Mouse (Mus musculus) brown adipose tissue, adult 24 weeks (tissue): Measurements from ENCODE around the gene Ttc17. TPM values are rescaled to one million over a fixed set of nuclear protein-coding genes. Genes with fewer than 3 reads are reported as not detected.
A peak's percentile ranks its signal among the peaks of the same experiment; 100 is the strongest.

Experiments
- H3K27ac ChIP-seq: fragments of 200-500 bp; replicated peaks from 2 replicates; pipeline ENCODE4 v1.5.1; 2012; ENCODE audit warnings: low read depth, mild to moderate bottlenecking, low read length
- H3K4me1 ChIP-seq: fragments of 200-500 bp; 2 replicates; pipeline ENCODE4 v1.6.1; 2012; ENCODE audit warnings: low read length, mixed read lengths; ENCODE audit not compliant: control insufficient read depth, insufficient read depth, insufficient read length
- H3K4me3 ChIP-seq: fragments of 200-500 bp; 2 replicates; pipeline ENCODE4 v1.5.1; 2012; ENCODE audit warnings: low read depth, mild to moderate bottlenecking, low read length, moderate library complexity; ENCODE audit not compliant: insufficient read depth
- polyA plus RNA-seq: library from polyadenylated mRNA; stranded (reverse); fragments of >200 nt; gene quantifications from 2 replicates; pipeline ENCODE4 v1.2.4, GENCODE M21; 2012; ENCODE audit not compliant: missing spikeins, insufficient read depth, insufficient read length

Gene Ttc17
- polyA plus RNA-seq, 1 experiment: 14.0 TPM

DNA sequence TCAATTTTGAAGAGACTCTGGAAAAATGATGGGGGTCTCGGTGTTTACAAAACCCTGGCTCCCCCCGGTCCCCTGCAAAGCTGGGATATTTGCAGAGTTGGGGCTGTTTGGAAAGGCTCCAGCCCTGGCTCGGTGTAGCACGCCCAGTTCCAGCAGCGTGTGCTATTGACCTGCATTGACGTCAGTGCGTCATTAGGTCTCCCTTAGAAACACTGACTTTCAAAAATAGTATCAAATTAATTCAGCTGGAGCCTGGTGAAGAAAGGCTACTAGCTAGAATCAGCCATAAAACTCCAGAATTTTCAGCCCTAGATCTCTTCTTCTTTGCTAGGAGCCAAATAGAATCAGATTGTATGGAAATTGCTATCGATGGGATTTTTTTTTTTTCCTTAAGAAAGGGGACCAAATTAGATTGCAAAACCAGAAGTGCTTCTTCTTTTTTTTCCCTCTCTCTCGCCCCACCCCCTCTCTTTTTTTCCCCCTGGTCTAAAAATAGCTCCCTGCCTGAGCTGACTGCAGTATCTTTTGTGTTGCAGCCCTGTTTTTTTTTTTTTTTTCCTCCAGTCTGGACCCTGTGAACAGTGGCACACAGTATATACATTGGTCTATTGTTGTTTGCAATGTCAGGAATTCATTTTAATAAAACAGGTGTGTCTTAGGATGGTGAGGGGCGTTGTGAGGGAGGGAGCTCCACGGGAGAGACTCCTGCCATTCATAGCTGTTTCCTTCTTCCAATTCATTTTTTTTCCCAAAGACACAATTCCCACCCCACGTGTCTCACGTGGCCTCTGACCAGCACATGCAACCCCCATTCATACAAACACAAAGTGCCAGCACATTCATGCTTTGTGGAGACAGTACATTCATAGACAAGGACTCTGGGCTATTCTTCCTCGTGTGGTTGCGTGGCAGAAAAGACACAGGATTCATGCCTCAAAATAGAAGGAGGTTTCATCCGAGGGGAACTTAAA is 141.0 kb downstream of the Ttc17 start:
- Histone ChIP-seq H3K4me1 (peaks cover 14% of the 10 kb centered on the region), H3K27ac (peak overlapping the region; percentile 68)

DNA sequence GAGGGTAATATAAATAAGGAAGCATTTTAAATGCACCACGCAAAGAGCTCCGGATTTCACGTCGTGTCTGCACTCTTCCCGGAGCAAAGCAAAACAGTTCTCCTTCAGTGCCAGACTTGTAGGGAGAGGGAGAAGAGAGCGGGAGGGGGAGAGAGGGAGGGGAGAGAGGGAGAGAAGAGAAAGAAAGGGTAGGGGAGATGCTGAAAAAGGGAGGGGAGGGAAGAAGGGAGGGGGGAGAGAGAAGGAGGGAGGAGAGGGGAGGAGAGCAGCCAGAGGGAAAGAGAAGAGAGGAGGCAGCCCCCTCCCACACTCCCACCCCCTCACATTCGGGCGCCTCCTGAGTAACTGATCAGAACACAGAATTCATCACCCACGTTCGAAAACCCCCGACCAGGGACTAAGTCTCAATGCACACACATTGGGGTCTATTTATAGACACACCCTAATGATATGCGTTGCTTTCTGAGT is 141.8 kb downstream of the Ttc17 start:
- H3K27ac ChIP-seq: no peak overlapping the region
- H3K4me3 ChIP-seq: no peak overlapping the region
- peaks cover 14% of the 10 kb centered on the region for H3K4me1 ChIP-seq

More for the DNA sequence above, 141.0 kb downstream of the Ttc17 start:
- H3K4me3 ChIP-seq: no peak overlapping the region

DNA sequence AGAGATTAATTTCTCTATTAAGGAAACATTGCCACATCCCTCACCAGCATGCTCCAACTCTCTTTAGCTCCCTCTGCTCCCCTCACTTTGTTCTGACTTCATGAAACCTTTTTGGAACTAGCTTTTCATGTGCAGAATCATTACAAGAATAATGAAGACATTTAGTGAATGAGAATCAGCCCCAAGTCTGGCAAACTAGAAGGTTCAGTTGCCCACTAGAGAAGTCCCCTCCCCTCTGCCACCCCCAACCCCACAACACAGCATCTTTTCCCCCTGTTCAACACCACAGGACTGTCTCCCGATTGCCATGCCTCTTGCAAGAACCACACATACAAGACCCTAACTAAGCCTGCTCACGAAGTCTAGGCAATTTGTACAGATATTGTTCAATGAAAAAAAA is 142.5 kb downstream of the Ttc17 start:
- Histone ChIP-seq H3K4me1 (peaks cover 14% of the 10 kb centered on the region), H3K27ac (no peak overlapping the region), H3K4me3 (no peak overlapping the region)

DNA sequence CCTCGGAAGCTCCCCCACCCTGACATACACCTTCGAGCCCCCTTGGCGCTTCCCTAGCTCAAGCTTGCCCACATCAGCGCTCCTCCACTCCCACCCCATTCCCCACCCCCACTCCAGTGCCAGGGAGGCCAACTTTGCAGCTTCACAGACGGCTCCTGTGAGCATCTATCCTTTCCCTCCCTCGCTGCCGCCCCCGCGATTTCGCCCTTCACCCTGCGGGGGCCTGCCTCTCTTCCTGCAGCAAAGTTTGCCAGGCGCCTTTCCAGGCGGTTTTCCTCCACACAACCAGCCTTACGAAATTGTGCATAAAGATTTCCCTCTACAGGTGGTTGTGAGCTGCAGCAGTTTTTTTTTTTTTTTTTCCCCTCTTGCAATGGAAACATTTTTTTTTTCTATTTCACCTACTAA is 143.0 kb downstream of the Ttc17 start:
- Histone ChIP-seq H3K4me1 (peaks cover 14% of the 10 kb centered on the region), H3K27ac (no peak overlapping the region), H3K4me3 (no peak overlapping the region)

DNA sequence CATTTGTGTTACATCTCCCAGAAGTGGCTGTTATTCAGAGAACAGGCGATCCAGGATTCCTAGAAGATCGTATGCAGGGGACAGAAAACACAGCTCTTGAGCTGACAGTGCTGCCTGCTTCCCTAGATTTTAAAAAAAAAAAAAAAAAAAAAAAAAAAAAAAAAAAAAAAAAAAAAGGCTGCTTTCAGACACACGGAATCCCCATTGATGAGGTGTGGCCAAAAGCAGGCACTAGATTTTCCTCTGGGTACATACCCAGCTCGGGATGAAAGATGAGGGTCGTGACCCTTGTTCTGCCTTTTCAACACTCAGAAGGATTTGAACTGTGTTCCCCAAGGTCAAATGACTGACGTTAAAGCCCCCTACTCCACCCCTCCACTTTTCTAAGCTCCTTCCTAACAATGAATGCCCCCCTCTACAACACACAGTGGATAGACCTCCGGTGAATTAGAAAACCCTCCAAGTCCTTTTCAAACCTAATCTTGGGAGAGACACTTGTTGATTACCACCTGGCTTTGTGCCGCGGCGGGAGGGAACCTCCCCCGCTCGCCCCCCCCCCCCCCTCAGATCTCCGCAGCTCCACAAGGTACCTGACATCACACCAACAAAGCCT is 143.5 kb downstream of the Ttc17 start:
- H3K27ac ChIP-seq: no peak overlapping the region
- no peak overlapping the region for H3K4me3 ChIP-seq
- H3K4me1 ChIP-seq: peaks cover 12% of the 10 kb centered on the region

DNA sequence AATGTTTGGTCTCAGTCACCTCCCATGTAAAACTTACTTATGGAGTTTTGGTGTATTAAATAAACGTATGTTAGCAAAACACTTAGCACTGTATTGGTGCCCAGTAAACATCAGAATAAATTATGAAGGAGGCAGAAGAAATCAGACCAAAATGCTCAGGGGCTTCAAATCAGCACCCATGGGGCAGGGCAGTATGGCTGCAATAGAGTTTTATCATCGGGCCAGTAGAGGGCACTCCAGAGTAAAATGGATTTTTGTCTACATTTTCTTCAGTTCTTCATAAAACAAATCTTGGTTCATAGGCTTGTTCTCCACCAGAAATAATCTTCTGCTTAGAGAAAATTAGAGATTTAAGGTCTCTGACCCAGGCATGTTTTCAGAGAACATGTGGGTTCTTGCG is 152.4 kb downstream of the Ttc17 start:
- no peak overlapping the region for H3K4me3 ChIP-seq
- no peaks in the 10 kb centered on the region for H3K4me1 ChIP-seq

More for the DNA sequence above, 152.4 kb downstream of the Ttc17 start:
- H3K27ac ChIP-seq: no peak overlapping the region

Other genes with a start within 250 kb of the Ttc17 start
- gene Hsd17b12, start 248.7 kb downstream of the Ttc17 start, polyA plus RNA-seq: 393 and 417 TPM in 2 replicates
- gene Api5, start 31.4 kb upstream of the Ttc17 start, polyA plus RNA-seq: 31.6 and 39.6 TPM in 2 replicates